18 mouse cellular contexts compared by ENCODE assay signal in genomic region chr3:101153341-101153740, GRCm38 (mm10). TPM values are rescaled to one million over a fixed set of nuclear protein-coding genes. Genes with fewer than 3 reads are reported as not detected.
"Had no signal": no experiment of that assay in that cellular context is flagged by ENCODE, and none has a peak within 500 bp of the region (broad histone marks: within the 10 kb centered on the region; RNA-seq: fewer than 3 reads in every experiment).

No protein-coding gene starts in this region.

- H3K36me3 ChIP-seq: midbrain, embryonic 10.5 days; midbrain, embryonic 12.5 days; neural tube, embryonic 12.5 days had no signal

- H3K4me2 ChIP-seq: lung, embryonic 14.5 days; midbrain, embryonic 12.5 days; neural tube, embryonic 12.5 days had no signal

- H3K9ac ChIP-seq: lung, embryonic 14.5 days; midbrain, embryonic 12.5 days; neural tube, embryonic 12.5 days had no signal

- H3K4me1 ChIP-seq: midbrain, embryonic 10.5 days; midbrain, embryonic 12.5 days; neural tube, embryonic 12.5 days had no signal

- H3K27ac ChIP-seq: midbrain, embryonic 10.5 days; midbrain, embryonic 12.5 days; neural tube, embryonic 12.5 days had no signal

- ATAC-seq: midbrain, embryonic 16.5 days had no signal

- H3K4me3 ChIP-seq: midbrain, embryonic 10.5 days; midbrain, embryonic 12.5 days; myocyte; neural tube, embryonic 12.5 days had no signal

- H3K9me3 ChIP-seq: midbrain, embryonic 12.5 days had no signal

- DNase-seq: lung, adult 18-20 months; lung, embryonic 14.5 days; lung, postnatal 4 days; midbrain, embryonic 14.5 days; retina, postnatal 1 day; right cerebral cortex, adult 18-20 months; right cerebral cortex, postnatal 25 days; right cerebral cortex, postnatal 4 days; spleen, adult 18-20 months; thymus, adult 18-20 months; thymus, postnatal 14 days; thymus, postnatal 36 days had no signal

- H3K27me3 ChIP-seq: midbrain, embryonic 12.5 days; neural tube, embryonic 12.5 days had no signal

RNA-seq across cellular contexts. Expression of gene Ptgfrn, which starts 43.3 kb away (rescaled TPM):
- total RNA-seq: megakaryocyte-erythroid progenitor cell, adult 5-6 weeks had no signal
